8 mouse cellular contexts compared by ENCODE assay signal in the genomic region with DNA sequence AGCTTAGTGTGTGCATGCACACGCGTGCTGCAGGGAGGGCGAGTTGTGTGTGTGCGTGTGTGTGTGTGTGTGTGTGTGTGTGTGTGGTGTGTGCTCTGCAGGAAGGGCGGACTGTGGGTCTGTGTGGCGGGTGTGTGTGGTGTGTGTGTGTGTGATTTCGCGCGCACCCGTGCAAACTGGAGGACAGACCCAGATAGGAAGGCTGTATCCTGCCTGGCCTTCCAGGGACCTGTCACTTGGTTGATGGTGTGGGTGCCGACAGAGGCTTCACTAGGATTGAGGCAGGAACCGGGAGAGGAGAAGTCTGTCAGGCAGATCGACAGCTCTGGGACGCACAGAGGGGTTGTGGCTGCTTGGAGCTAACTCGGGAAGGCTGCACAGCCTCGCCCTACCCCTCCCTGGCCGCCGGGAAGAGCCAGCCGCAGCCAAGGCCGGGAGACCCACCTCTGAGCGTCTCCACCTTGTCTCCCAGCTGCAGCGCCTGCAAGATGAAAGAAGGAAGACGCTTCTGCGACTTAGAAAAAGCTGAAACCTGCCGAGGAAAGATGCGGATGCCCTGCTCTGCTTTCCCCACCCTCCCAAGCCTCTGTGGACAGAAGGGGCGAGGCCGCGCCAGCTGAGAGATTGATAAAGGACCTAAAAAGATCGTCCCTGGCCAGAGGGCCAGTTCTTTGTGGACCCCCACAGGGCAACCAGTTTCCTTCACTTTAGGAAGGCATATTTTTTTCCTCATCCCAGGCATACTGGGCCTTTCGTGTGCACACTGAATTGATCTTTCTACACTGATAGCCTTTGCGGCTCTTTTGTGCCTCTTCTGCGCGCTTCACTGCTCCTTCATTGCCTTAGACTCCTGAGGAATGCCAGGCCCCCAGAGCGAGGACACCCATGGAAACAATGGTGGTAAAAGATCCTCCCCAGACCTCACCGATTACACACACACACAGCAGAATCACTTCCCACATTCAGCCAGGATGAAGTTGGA. TPM values are rescaled to one million over a fixed set of nuclear protein-coding genes. Genes with fewer than 3 reads are reported as not detected.
DNase-seq lines count a peak whose midpoint lies in the region; ATAC-seq and TF ChIP-seq lines count a peak whose summit lies in the region.

No protein-coding gene starts in this region.

- under 1% methylated on average over 36 of the region's 36 CpGs for WGBS in embryonic facial prominence, embryonic 10.5 days
- under 1% methylated on average over 36 of the region's 36 CpGs for WGBS in heart, embryonic 10.5 days
- 5% methylated on average over 36 of the region's 36 CpGs for WGBS in liver, embryonic 12.5 days (ENCODE audit: insufficient replicate concordance)
- WGBS in neural tube, embryonic 12.5 days: under 1% methylated on average over 36 of the region's 36 CpGs
- 18% methylated on average over 36 of the region's 36 CpGs for WGBS in thymus, adult 2 months

- H3K27ac ChIP-seq in embryonic facial prominence, embryonic 10.5 days (replicated peaks): peak overlapping the region; percentile 96
- H3K27ac ChIP-seq in heart, embryonic 10.5 days: peak overlapping the region; percentile 96
- 0 out of 2 replicates have a peak overlapping the region, but pooled peaks have one; percentile 6 for H3K27ac ChIP-seq in liver, embryonic 12.5 days
- peak overlapping the region; percentile 93 for H3K27ac ChIP-seq in neural tube, embryonic 12.5 days
- no peak overlapping the region for H3K27ac ChIP-seq in thymus, adult 2 months (ENCODE audit: control insufficient read depth, insufficient read depth, low read length)

- no peaks in the 10 kb centered on the region for H3K36me3 ChIP-seq in embryonic facial prominence, embryonic 10.5 days (replicated peaks)
- no peaks in the 10 kb centered on the region for H3K36me3 ChIP-seq in heart, embryonic 10.5 days
- no peaks in the 10 kb centered on the region for H3K36me3 ChIP-seq in liver, embryonic 12.5 days
- no peaks in the 10 kb centered on the region for H3K36me3 ChIP-seq in neural tube, embryonic 12.5 days
- no peaks in the 10 kb centered on the region for H3K36me3 ChIP-seq in thymus, adult 2 months (ENCODE audit: control insufficient read depth, insufficient read depth, low read length)

- ATAC-seq in liver, embryonic 12.5 days: peak; percentile 54
- peak; percentile 78 for ATAC-seq in neural tube, embryonic 12.5 days (ENCODE audit: low FRiP score, low read depth)

- H3K4me3 ChIP-seq in embryonic facial prominence, embryonic 10.5 days: peak overlapping the region; percentile 87
- peak overlapping the region; percentile 91 for H3K4me3 ChIP-seq in heart, embryonic 10.5 days
- H3K4me3 ChIP-seq in liver, embryonic 12.5 days: peak overlapping the region; percentile 64
- peak overlapping the region; percentile 92 for H3K4me3 ChIP-seq in neural tube, embryonic 12.5 days
- H3K4me3 ChIP-seq in thymus, adult 2 months (ENCODE audit: control insufficient read depth, insufficient read depth, low read length): peak overlapping the region; percentile 93

- TF ChIP-seq POLR2A in thymus, adult 2 months (IDR thresholded peaks at IDR 0.05; ENCODE audit: control insufficient read depth, extremely low read depth, insufficient read depth, low read length, poor library complexity): no peak

- H3K9ac ChIP-seq in liver, embryonic 12.5 days: peak overlapping the region; percentile 48
- peak overlapping the region; percentile 94 for H3K9ac ChIP-seq in neural tube, embryonic 12.5 days

- peak; percentile 6 for DNase-seq in CD4-positive, CD25-positive, alpha-beta regulatory T cell, adult 2 months (ENCODE audit: low read depth, low spot score)
- peak; percentile 40 to 43 for DNase-seq in adrenal gland, adult 18-20 months (ENCODE audit: low spot score in 2 of 2)
- DNase-seq in embryonic facial prominence, embryonic 10.5 days (ENCODE audit: low spot score): peak; percentile 72
- peak; percentile 87 for DNase-seq in heart, embryonic 10.5 days (ENCODE audit: low spot score)
- peak; percentile 19 for DNase-seq in kidney, adult 9 months
- DNase-seq in thymus, adult 2 months: peak; percentile 40

- H3K9me3 ChIP-seq in embryonic facial prominence, embryonic 10.5 days: no peaks in the 10 kb centered on the region
- no peaks in the 10 kb centered on the region for H3K9me3 ChIP-seq in heart, embryonic 10.5 days
- no peaks in the 10 kb centered on the region for H3K9me3 ChIP-seq in liver, embryonic 12.5 days (replicated peaks)
- no peaks in the 10 kb centered on the region for H3K9me3 ChIP-seq in neural tube, embryonic 12.5 days

- 0 out of 2 replicates have a peak, but pooled peaks have one; percentile 3 for TF ChIP-seq CTCF in thymus, adult 2 months (IDR thresholded peaks at IDR 0.05; ENCODE audit: borderline replicate concordance, control insufficient read depth, extremely low read depth, insufficient read depth, low read length, poor library complexity)

- no peaks in the 10 kb centered on the region; the same call in 1 of the 2 replicates for H3K27me3 ChIP-seq in embryonic facial prominence, embryonic 10.5 days (replicated peaks; ENCODE audit: low read depth, poor library complexity, severe bottlenecking)
- no peaks in the 10 kb centered on the region; the same call in 1 of the 2 replicates for H3K27me3 ChIP-seq in heart, embryonic 10.5 days (ENCODE audit: insufficient read depth, poor library complexity, severe bottlenecking)
- H3K27me3 ChIP-seq in liver, embryonic 12.5 days (replicated peaks): peaks cover 85% of the 10 kb centered on the region
- H3K27me3 ChIP-seq in neural tube, embryonic 12.5 days (replicated peaks): no peaks in the 10 kb centered on the region
- H3K27me3 ChIP-seq in thymus, adult 2 months (ENCODE audit: control insufficient read depth, insufficient read depth, low read length): no peaks in the 10 kb centered on the region

- peaks cover 46% of the 10 kb centered on the region for H3K4me1 ChIP-seq in embryonic facial prominence, embryonic 10.5 days
- H3K4me1 ChIP-seq in heart, embryonic 10.5 days: peaks cover 42% of the 10 kb centered on the region
- H3K4me1 ChIP-seq in liver, embryonic 12.5 days: peaks cover 27% of the 10 kb centered on the region
- H3K4me1 ChIP-seq in neural tube, embryonic 12.5 days: peaks cover 32% of the 10 kb centered on the region
- H3K4me1 ChIP-seq in thymus, adult 2 months (replicated peaks; ENCODE audit: control insufficient read depth, insufficient read depth, low read length): peaks cover 12% of the 10 kb centered on the region

- H3K4me2 ChIP-seq in liver, embryonic 12.5 days: peak overlapping the region; percentile 81
- H3K4me2 ChIP-seq in neural tube, embryonic 12.5 days (replicated peaks): peak overlapping the region; percentile 82

RNA-seq across cellular contexts. Expression of a gene that starts 0.9 kb away (rescaled TPM):
- 100 to 1,000 TPM in 1 of 2 experiments, 10 to 100 TPM in 1; 64.0 to 114 TPM for total RNA-seq in adrenal gland, adult 18-20 months (2021)
- 14.7 and 15.0 TPM in 2 replicates for polyA plus RNA-seq in embryonic facial prominence, embryonic 10.5 days (2016; fragmentation: Nextera tagmentation; extraction: Ambion mirVana)
- polyA plus RNA-seq in heart, embryonic 10.5 days (2016; fragmentation: Nextera tagmentation; extraction: Ambion mirVana): 22.3 and 30.0 TPM in 2 replicates
- 4.5 and 5.7 TPM in 2 replicates for polyA plus RNA-seq in liver, embryonic 12.5 days (2016; fragmentation: Nextera tagmentation; extraction: Ambion mirVana)
- polyA plus RNA-seq in neural tube, embryonic 12.5 days (2016; fragmentation: Nextera tagmentation; extraction: Ambion mirVana): 49.9 and 50.0 TPM in 2 replicates
- 4.1 and 5.0 TPM in 2 replicates for polyA plus RNA-seq in thymus, adult 2 months (2012; rRNA removed)

Comparison
In these comparisons a context has a peak if more than half of its experiments do, and no peak if none do; other contexts are left out.
1. DNase-seq: peak in every context shown above with its lines; median percentile 87 in heart, embryonic 10.5 days; 72 in embryonic facial prominence, embryonic 10.5 days; 42 in adrenal gland, adult 18-20 months; 40 in thymus, adult 2 months; 19 in kidney, adult 9 months; 6 in CD4-positive, CD25-positive, alpha-beta regulatory T cell, adult 2 months.